Mouse (Mus musculus) forebrain, embryonic 10.5 days (tissue): ENCODE measurements around the gene Zzef1. TPM values are rescaled to one million over a fixed set of nuclear protein-coding genes. Genes with fewer than 3 reads are reported as not detected.

Source experiments
- DNase-seq: peaks from one replicate; pipeline ENCODE4 v3.0.0-alpha.2; 2017; ENCODE audit warnings: low spot score; ENCODE audit errors: extremely low spot score
- H3K27ac ChIP-seq: fragments of 300-500 bp; sonication (generic); 2 replicates; pipeline ENCODE4 v1.5.1; 2016; ENCODE audit warnings: mild to moderate bottlenecking
- H3K27me3 ChIP-seq: fragments of 300-500 bp; sonication (generic); 2 replicates; pipeline ENCODE4 v1.6.1; 2016; ENCODE audit warnings: mild to moderate bottlenecking; ENCODE audit not compliant: poor library complexity, severe bottlenecking
- H3K36me3 ChIP-seq: fragments of 300-500 bp; sonication (generic); replicated peaks from 2 replicates; pipeline ENCODE4 v1.6.1; 2016; ENCODE audit warnings: mild to moderate bottlenecking, moderate library complexity
- H3K4me1 ChIP-seq: fragments of 300-500 bp; sonication (generic); 2 replicates; pipeline ENCODE4 v1.6.1; 2016
- H3K4me3 ChIP-seq: fragments of 300-500 bp; sonication (generic); 2 replicates; pipeline ENCODE4 v1.5.1; 2016; ENCODE audit warnings: mild to moderate bottlenecking, moderate library complexity
- H3K9me3 ChIP-seq: fragments of 300-500 bp; sonication (generic); 2 replicates; pipeline ENCODE4 v1.6.1; 2016; ENCODE audit warnings: mild to moderate bottlenecking, moderate library complexity
- WGBS: fragments of 180-500 bp; shearing (Covaris S2); methylation state at CpG from one replicate; pipeline ENCODE4 v1.1.7; 2016; 5-methylcytosine and 5-hydroxymethylcytosine counted together
- polyA plus RNA-seq: library from polyadenylated mRNA; unstranded; fragments of >200 nt; fragmentation: Nextera tagmentation; extraction: Ambion mirVana; gene quantifications from 2 replicates; pipeline ENCODE4 v1.2.1, GENCODE M21; 2016

The Zzef1 gene
- polyA plus RNA-seq, 1 experiment from 2014 or later, result 7.5 TPM

DNA sequence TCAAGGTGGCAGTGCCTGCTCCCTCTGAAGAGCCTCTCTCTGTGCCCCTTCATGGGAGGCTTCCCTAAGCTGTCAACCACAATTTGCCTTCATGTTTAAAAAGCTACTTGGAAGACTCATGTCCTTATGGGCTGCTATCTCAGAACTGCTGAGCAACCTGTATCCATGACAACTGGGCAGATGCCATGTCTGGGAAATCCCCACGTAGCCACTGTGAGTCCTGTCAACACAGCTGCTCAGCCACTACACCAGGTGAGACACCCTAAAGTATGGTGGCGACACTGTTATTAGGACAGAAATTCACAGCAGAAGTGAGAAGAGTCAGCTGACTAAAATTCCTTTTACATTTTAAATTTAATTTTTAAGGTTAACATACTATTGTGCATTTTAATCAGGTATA, 132.5 kb downstream of the Zzef1 start:
- no peak for DNase-seq
- 80% methylated on average over 2 of the region's 2 CpGs for WGBS

DNA sequence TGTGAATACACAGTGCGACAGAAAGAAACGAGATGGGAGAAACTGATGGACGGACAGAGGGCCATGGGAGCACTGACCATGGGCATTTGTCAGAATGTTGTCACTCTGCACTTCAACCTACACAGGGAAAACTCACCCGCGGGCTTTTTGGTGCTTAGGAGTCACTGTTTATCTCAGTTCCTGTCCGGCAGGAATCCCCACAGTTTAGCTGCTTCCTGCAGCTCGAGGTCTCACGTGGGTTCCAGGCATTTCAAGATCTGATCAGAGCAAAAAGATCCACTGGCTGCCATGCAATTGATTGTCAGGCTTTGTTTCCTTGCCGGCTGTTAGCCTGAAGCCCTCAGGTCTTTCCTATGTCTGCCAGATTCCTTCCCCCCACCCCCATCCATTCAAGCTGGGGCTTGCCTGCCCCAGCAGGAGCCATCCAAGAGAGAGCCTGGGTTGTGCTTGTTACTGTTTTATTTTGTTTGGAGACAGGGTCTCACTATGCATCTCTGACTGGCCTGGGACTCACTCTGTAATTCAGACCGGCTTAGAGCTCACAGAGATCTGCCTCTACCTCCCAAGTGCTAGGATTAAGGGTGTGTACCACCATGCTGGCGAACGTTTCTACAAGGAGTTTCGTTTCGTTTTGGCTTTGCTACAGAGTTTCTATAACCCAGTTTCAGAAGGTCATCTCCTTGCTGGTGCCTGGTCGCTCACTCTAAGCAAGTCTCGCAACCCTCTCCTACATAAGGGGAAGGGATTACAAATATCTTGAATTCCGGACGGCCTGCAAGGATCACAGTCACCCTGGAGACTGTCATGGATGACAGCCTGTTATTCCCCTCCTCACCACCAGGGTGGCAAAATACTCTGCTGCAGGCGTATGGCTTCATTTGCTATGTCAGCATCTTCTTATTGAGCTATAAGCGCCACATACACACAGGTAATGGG, 144.4 kb downstream of the Zzef1 start:
- H3K27me3 ChIP-seq, result peaks cover 10% of the 10 kb centered on the region; the same call in 1 of the 2 replicates
- H3K9me3 ChIP-seq, result no peaks in the 10 kb centered on the region
- H3K36me3 ChIP-seq, result no peaks in the 10 kb centered on the region
- peak overlapping the region; percentile 77 for H3K27ac ChIP-seq
- H3K4me3 ChIP-seq, result peak overlapping the region; percentile 44
- peaks cover 19% of the 10 kb centered on the region for H3K4me1 ChIP-seq
- WGBS, result 30% methylated on average over 20 of the region's 20 CpGs
- DNase-seq, result peak; percentile 48

More for the DNA sequence above, 132.5 kb downstream of the Zzef1 start:
- H3K27ac ChIP-seq, result no peak overlapping the region
- H3K36me3 ChIP-seq, result peaks cover 21% of the 10 kb centered on the region
- H3K4me3 ChIP-seq, result no peak overlapping the region
- H3K27me3 ChIP-seq, result no peaks in the 10 kb centered on the region
- no peaks in the 10 kb centered on the region for H3K4me1 ChIP-seq
- no peaks in the 10 kb centered on the region for H3K9me3 ChIP-seq

GRCm38 (mm10) chr11:72944996-72945793, 149.2 kb downstream of the Zzef1 start:
- 68% methylated on average over 7 of the region's 7 CpGs for WGBS
- peaks cover 5% of the 10 kb centered on the region for H3K9me3 ChIP-seq

DNA sequence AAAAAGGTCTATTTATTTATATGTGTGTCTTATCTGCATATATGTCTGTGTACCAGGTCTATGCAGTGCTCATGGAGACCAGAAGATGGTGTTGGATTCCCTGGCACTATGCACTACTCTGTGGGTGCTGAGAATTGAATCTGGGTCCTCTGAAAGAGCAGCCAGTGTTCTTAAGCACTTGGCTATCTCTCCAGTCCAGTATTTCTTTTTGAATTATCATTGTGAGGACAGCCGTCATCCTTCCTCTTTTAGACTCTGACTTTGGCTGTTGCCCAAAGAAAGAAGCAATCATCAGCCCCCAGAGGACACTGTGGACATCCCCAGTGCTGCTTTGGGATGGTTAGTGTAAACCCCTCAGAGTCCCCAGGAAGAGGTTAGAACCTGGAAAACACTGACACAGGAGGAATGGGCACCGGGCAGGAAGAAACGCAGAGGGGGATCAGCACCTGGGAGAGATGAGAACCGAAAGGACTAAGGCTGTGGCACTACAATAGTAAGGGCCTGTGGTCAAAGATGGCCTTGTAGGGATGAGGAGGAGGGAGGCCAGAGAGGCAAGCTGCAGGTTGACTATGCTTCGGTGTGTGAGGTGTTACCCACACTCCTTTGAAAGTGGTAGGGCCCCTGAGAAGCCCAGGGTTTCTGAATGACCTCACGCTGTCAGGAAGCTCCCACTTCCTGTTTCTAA, 150.0 kb downstream of the Zzef1 start:
- Histone ChIP-seq H3K4me3 (no peak overlapping the region), H3K27ac (0 out of 2 replicates have a peak overlapping the region, but pooled peaks have one; percentile 7), H3K4me1 (peaks cover 39% of the 10 kb centered on the region), H3K36me3 (no peaks in the 10 kb centered on the region), H3K27me3 (peaks cover 4% of the 10 kb centered on the region; the same call in 1 of the 2 replicates), H3K9me3 (peaks cover 9% of the 10 kb centered on the region)
- DNase-seq, result no peak
- WGBS, result 68% methylated on average over 6 of the region's 6 CpGs

More at GRCm38 (mm10) chr11:72944996-72945793, 149.2 kb downstream of the Zzef1 start:
- Histone ChIP-seq H3K4me1 (peaks cover 42% of the 10 kb centered on the region), H3K27ac (0 out of 2 replicates have a peak overlapping the region, but pooled peaks have one; percentile 6), H3K36me3 (no peaks in the 10 kb centered on the region), H3K4me3 (no peak overlapping the region), H3K27me3 (peaks cover 4% of the 10 kb centered on the region; the same call in 1 of the 2 replicates)
- no peak for DNase-seq

DNA sequence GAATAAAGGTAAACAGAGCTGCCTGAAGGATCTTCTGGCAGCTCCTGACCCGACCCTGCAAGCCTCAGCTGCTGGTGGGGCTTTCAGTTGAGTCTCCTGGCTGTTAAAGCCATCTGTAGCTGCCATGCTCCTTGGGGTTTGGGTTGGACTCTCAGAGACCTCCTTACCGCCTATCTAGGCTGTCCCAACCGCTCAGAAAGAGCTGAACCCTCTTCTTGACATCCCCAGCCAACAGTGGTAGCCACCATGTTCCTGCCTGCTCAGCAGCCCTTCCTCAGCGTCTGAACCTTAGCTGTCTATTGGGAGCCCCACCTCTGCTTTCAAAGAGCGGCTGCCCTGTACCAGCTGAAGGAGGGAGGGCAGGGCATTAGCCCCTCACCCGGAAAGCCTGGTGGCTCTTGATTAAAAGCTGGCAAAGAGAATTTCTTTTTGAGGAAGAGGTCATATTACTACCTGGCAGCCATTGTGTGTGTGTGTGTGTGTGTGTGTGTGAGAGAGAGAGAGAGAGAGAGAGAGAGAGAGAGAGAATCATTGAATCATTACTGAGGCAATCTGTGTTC, 150.6 kb downstream of the Zzef1 start:
- Histone ChIP-seq H3K9me3 (peaks cover 9% of the 10 kb centered on the region), H3K4me1 (peaks cover 45% of the 10 kb centered on the region), H3K27me3 (peaks cover 1% of the 10 kb centered on the region; the same call in 1 of the 2 replicates), H3K36me3 (no peaks in the 10 kb centered on the region), H3K27ac (0 out of 2 replicates have a peak overlapping the region, but pooled peaks have one; percentile 12), H3K4me3 (no peak overlapping the region)
- 58% methylated on average over 6 of the region's 6 CpGs for WGBS
- DNase-seq, result no peak

DNA sequence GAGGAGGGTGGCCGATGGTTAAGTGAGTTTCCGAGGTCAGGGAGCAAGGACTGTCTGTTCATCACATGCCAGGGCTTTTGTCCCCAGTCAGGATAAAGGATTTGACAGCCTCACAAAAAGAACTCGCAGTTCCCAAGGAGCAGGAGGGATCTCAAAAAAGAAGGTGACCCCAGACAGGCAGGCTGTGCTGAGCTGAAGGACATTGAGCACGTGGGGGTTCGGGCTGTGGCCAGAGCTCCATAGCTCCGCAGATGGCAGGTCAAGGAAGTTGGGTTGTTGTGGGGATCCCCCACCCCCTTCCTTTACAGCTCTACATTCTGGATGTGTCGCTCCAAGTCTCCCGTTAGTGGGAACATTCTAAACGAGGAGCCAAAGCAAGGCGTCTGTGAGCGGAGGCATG, 151.8 kb downstream of the Zzef1 start:
- Histone ChIP-seq H3K4me3 (no peak overlapping the region), H3K27ac (0 out of 2 replicates have a peak overlapping the region, but pooled peaks have one; percentile 46), H3K9me3 (peaks cover 9% of the 10 kb centered on the region), H3K36me3 (no peaks in the 10 kb centered on the region), H3K4me1 (peaks cover 45% of the 10 kb centered on the region), H3K27me3 (no peaks in the 10 kb centered on the region; the same call in none of the 2 replicates)
- DNase-seq, result no peak
- 55% methylated on average over 11 of the region's 11 CpGs for WGBS

- 75% methylated on average over 7 of the region's 7 CpGs for WGBS
- no peak overlapping the region for H3K4me3 ChIP-seq
- DNase-seq, result no peak
- no peaks in the 10 kb centered on the region; the same call in none of the 2 replicates for H3K27me3 ChIP-seq
- H3K4me1 ChIP-seq, result peaks cover 45% of the 10 kb centered on the region
- peaks cover 9% of the 10 kb centered on the region for H3K9me3 ChIP-seq
- H3K36me3 ChIP-seq, result no peaks in the 10 kb centered on the region
- 0 out of 2 replicates have a peak overlapping the region, but pooled peaks have one; percentile 46 for H3K27ac ChIP-seq
Measured at GRCm38 (mm10) chr11:72948254-72948653, 152.2 kb downstream of the Zzef1 start.

DNA sequence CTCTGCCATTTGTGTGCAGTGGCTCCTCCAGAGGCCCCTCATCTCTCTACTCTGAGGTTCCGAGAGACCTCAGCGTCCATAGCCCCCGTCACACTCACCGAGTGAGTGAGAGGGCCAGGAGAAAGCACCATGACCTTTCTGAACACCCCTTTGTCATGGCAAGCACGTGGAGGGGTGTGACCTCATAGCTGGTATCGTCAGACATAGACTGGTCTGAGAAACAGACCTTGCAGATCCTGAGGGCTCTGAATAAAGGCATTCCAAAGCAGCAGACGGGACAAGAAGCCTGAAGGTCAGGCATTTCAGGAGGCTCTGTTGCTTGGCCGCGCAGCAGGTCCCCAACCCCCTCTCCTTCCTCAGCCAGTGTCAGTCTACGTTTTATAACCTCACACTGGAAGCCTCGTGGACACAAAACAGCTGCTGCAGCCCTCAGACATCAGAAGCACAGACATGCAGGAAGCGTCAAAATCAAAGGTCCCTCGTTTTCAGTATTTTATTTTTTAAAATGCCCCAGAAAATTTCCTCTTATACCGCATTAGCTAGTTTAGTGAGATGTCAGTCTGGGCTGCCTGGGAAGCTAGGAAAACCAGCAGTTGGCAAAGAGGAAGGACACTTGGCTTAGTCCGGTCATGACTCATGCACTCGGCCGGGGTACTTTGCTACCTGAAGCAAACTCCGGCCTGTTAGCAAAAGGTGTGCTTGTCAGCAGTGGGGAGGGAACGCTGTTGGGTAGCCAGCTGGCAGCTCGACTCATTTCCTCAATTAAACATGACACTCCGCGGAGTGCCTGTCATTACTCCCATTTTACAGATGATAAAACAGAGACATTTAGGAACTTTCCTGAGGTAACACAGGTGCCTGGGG, 155.3 kb downstream of the Zzef1 start:
- no peak for DNase-seq
- no peak overlapping the region for H3K27ac ChIP-seq
- no peaks in the 10 kb centered on the region; the same call in 1 of the 2 replicates for H3K27me3 ChIP-seq
- H3K36me3 ChIP-seq, result no peaks in the 10 kb centered on the region
- H3K9me3 ChIP-seq, result peaks cover 9% of the 10 kb centered on the region
- no peak overlapping the region for H3K4me3 ChIP-seq
- H3K4me1 ChIP-seq, result peaks cover 28% of the 10 kb centered on the region
- 82% methylated on average over 22 of the region's 22 CpGs for WGBS

DNA sequence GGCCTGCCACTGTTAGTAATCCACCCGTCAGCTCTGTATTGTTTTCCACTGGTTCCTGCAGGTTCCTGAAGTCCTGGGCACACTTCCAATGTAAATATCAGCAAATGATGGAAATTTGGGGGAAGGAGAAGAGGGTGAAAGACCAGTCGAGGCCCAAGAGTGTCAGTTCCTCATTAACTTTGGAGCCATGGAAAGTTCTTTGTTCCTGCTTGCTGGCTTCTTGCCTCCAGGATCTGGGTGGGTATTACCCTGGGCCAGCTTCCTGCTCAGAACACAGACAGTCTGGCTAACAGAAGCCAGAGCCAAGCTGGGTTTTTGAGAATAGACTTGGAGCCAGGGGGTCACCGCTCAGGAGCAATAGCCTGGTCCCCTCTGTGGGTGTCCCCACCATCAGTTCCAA, 156.2 kb downstream of the Zzef1 start:
- 80% methylated on average over 3 of the region's 3 CpGs for WGBS
- Histone ChIP-seq H3K27ac (no peak overlapping the region), H3K27me3 (no peaks in the 10 kb centered on the region; the same call in 1 of the 2 replicates), H3K36me3 (no peaks in the 10 kb centered on the region), H3K4me1 (peaks cover 19% of the 10 kb centered on the region), H3K4me3 (no peak overlapping the region), H3K9me3 (peaks cover 9% of the 10 kb centered on the region)
- no peak for DNase-seq

GRCm38 (mm10) chr11:72952697-72953096, 156.7 kb downstream of the Zzef1 start:
- H3K4me1 ChIP-seq, result peaks cover 15% of the 10 kb centered on the region
- H3K27me3 ChIP-seq, result no peaks in the 10 kb centered on the region; the same call in 1 of the 2 replicates
- no peak overlapping the region for H3K4me3 ChIP-seq
- 93% methylated on average over 6 of the region's 6 CpGs for WGBS
- H3K9me3 ChIP-seq, result peaks cover 9% of the 10 kb centered on the region
- no peak for DNase-seq
- H3K36me3 ChIP-seq, result no peaks in the 10 kb centered on the region
- H3K27ac ChIP-seq, result no peak overlapping the region

- peaks cover 9% of the 10 kb centered on the region for H3K9me3 ChIP-seq
- H3K4me3 ChIP-seq, result no peak overlapping the region
- no peaks in the 10 kb centered on the region for H3K36me3 ChIP-seq
- no peak overlapping the region for H3K27ac ChIP-seq
- peaks cover 11% of the 10 kb centered on the region; the same call in 1 of the 2 replicates for H3K4me1 ChIP-seq
- 79% methylated on average over 1 of the region's 1 CpGs for WGBS
- DNase-seq, result no peak
- peaks cover 1% of the 10 kb centered on the region for H3K27me3 ChIP-seq
Measured at GRCm38 (mm10) chr11:72953116-72953439, 157.1 kb downstream of the Zzef1 start.
